Mouse (Mus musculus): Measurements from ENCODE around the gene Selenbp1. TPM values are rescaled to one million over a fixed set of nuclear protein-coding genes. Genes with fewer than 3 reads are reported as not detected.
"Not testable (repeated sequence)": the region's sequence is repeated elsewhere in the genome, so short reads cannot be mapped to it uniquely, and the experiment has no call there.

Gene Selenbp1
- polyA plus RNA-seq, 1 experiment from 2014 or later = 34.8 TPM

DNA sequence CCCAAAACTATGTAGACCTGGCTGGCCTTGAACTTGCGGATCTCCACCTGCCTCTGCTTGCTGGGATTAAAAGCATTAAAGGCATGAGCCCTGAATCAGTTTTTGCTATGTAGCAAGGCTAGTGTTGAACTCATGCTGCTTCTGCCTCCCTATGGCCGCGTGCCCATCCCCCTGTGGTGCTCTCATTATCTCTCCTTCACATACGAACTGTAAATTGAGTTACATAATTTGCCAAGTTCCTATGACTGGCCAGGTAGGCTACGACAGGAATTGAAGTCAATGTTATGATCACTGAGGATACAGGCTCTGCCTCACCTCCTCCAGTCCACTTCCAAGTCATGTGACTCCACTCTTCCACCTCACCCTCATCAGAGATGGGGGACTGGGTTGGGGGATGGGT lies 3.3 kb downstream of the Selenbp1 start:
- not testable (repeated sequence) for H3K9me3 ChIP-seq; H3K9ac ChIP-seq; H3K4me3 ChIP-seq; H3K36me3 ChIP-seq; ATAC-seq (ENCODE audit: low FRiP score, low read depth); H3K4me2 ChIP-seq (replicated peaks); H3K27me3 ChIP-seq; H3K27ac ChIP-seq
- 72% methylated on average over 5 of the region's 5 CpGs for WGBS
- peaks cover 13% of the 10 kb centered on the region for H3K4me1 ChIP-seq

DNA sequence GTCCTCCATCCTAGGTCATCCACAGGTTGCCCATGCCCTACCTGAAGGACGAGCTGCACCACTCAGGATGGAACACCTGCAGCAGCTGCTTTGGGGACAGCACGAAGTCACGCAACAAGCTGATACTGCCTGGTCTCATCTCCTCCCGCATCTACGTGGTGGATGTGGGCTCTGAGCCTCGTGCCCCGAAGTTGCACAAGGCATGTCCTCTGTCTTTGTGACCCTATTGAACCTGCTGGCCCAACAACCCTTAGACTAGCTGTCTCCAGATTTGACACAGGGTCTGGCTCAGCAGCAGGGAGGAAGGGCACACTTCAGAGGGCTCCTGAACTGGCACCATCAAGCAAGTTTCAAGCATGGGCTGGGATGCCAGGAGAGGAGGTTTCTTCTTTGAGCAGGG lies 4.3 kb downstream of the Selenbp1 start:
- H3K27ac ChIP-seq; H3K36me3 ChIP-seq; ATAC-seq (ENCODE audit: low FRiP score, low read depth): not testable (repeated sequence)

DNA sequence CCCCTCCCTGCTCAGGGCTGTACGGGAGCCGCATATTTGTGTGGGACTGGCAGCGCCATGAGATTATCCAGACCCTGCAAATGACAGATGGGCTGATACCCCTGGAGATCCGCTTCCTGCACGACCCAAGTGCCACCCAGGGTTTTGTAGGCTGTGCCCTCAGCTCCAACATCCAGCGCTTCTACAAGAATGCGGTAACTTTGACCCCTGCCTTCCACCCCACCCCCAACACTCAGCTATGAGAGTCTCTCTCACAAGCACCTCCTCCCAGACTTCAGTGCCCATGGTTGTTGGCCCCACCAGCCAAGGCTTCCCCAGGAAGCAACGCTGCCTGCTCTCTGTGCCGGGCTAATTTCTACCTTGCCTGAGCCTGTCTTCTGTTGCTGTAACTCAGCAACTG lies 7.2 kb downstream of the Selenbp1 start:
- 44% methylated on average over 9 of the region's 9 CpGs for WGBS

More for the DNA sequence above, 4.3 kb downstream of the Selenbp1 start:
- H3K4me1 ChIP-seq = peaks cover 11% of the 10 kb centered on the region
- H3K9me3 ChIP-seq; H3K27me3 ChIP-seq; H3K4me2 ChIP-seq (replicated peaks); H3K4me3 ChIP-seq; H3K9ac ChIP-seq: not testable (repeated sequence)
- 91% methylated on average over 7 of the region's 7 CpGs for WGBS

DNA sequence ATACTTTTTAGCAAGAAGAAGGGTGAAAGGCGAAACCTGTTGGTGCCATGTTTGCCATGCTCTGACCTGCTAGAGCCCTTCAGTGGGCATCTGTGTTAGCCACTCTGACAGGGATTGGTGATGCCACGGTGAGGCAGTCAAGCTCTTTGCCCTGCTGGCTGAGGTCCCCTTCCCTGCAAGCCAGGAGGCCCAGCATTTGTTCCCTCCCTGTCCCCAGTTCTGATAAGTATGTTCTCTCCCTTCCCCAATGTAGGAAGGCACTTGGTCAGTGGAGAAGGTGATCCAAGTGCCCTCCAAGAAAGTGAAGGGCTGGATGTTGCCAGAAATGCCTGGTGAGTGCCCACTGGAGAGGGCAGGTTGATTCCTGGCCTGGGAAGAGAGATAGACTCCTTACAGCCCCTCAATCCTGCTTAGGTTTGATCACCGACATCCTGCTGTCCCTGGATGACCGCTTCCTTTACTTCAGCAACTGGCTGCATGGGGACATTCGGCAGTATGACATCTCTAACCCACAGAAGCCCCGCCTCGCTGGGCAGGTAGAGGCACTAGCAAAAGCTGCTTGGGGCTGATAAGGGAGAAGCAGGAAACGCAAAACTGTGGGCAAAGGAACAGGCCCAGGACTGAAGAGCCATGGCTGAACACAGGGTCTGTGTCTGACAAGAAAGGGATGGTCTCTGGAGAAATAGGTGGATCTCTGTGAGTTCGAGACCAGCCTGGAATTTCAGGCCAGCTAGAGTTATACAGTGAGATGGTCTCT lies 9.5 kb downstream of the Selenbp1 start:
- H3K27me3 ChIP-seq; H3K4me2 ChIP-seq (replicated peaks); H3K36me3 ChIP-seq; H3K4me1 ChIP-seq; ATAC-seq (ENCODE audit: low FRiP score, low read depth); H3K4me3 ChIP-seq; H3K9me3 ChIP-seq; H3K27ac ChIP-seq; H3K9ac ChIP-seq: not testable (repeated sequence)
- 82% methylated on average over 9 of the region's 9 CpGs for WGBS

More for the DNA sequence above, 7.2 kb downstream of the Selenbp1 start:
- not testable (repeated sequence) for H3K36me3 ChIP-seq; H3K9ac ChIP-seq; H3K27me3 ChIP-seq; H3K9me3 ChIP-seq; H3K4me3 ChIP-seq; H3K4me2 ChIP-seq (replicated peaks); H3K27ac ChIP-seq; H3K4me1 ChIP-seq; ATAC-seq (ENCODE audit: low FRiP score, low read depth)

DNA sequence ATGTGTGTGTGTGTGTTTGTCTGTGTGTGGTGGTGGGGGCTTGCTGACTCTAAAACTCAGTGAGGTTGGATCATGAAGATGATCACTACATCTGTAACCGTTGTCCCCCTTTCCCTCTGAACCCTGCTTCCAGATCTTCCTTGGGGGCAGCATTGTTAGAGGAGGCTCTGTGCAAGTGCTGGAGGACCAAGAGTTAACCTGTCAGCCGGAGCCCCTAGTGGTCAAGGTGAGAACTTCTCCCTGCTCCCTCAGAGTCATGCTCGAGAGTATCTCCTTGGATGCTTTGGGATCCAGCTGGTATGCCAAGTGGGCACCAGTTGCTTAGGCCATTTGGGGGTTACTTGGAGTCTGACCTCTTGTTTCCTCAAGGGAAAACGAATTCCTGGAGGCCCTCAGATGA lies 10.8 kb downstream of the Selenbp1 start:
- not testable (repeated sequence) for ATAC-seq (ENCODE audit: low FRiP score, low read depth); H3K9me3 ChIP-seq; H3K4me2 ChIP-seq (replicated peaks); H3K27me3 ChIP-seq; H3K4me3 ChIP-seq; H3K4me1 ChIP-seq; H3K36me3 ChIP-seq; H3K9ac ChIP-seq; H3K27ac ChIP-seq
- 24% methylated on average over 4 of the region's 4 CpGs for WGBS

DNA sequence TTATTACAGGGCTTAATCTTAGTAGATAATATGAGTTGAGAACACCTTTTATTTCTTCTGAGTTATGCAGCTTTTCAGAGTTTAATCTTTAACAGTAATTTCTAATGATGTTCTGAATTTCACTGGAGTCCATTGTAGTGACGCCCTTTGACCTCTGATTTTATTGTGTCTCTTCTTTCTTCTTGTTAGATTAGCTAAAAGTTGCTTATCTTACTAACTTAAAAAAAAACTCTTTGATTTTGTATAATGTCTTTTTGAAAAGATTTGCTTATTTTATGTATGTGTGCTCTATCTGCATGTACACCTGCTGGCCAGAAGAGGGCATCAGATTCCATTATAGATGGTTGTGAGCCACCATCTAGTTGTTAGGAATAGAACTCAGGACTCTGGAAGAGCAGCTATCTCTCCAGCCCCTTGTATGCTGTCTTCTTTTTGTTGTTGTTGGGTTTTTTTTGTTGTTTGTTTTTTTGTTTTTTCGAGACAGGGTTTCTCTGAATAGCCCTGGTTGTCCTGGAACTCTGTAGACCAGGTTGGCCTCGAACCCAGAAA lies 15.3 kb downstream of the Selenbp1 start:
- ATAC-seq (ENCODE audit: low FRiP score, low read depth) = no peak
- WGBS = 73% methylated on average over 3 of the region's 3 CpGs

DNA sequence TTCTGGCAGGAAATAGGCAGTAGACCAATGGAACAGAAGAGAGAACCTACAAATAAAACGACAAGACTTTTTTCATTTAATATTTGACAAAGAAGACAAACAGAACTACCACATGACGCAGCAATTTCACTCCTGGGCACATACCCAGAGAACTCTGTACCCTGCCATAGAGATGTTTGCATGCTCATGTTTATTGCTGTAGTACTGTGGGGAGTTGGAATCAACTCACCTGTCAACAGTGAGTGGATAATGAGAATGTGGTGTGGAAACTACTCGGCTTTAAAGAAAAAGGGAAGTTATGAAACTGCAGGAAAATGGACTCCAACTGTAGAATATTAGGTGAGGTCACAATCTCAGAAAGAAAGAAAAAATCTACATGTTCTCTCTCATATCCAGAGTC lies 16.8 kb downstream of the Selenbp1 start:
- Histone ChIP-seq H3K27ac (no peak overlapping the region), H3K36me3 (peaks cover 8% of the 10 kb centered on the region; the same call in 1 of the 2 replicates), H3K4me3 (no peak overlapping the region), H3K9me3 (no peaks in the 10 kb centered on the region), H3K4me2 (replicated peaks) (no peak overlapping the region), H3K9ac (no peak overlapping the region), H3K4me1 (peaks cover 11% of the 10 kb centered on the region), H3K27me3 (no peaks in the 10 kb centered on the region)
- ATAC-seq (ENCODE audit: low FRiP score, low read depth) = no peak
- 90% methylated on average over 3 of the region's 3 CpGs for WGBS

More for the DNA sequence above, 15.3 kb downstream of the Selenbp1 start:
- Histone ChIP-seq H3K27ac (no peak overlapping the region), H3K4me2 (replicated peaks) (no peak overlapping the region), H3K4me3 (no peak overlapping the region), H3K27me3 (no peaks in the 10 kb centered on the region), H3K9me3 (no peaks in the 10 kb centered on the region), H3K4me1 (peaks cover 8% of the 10 kb centered on the region), H3K9ac (no peak overlapping the region), H3K36me3 (peaks cover 8% of the 10 kb centered on the region; the same call in 1 of the 2 replicates)

DNA sequence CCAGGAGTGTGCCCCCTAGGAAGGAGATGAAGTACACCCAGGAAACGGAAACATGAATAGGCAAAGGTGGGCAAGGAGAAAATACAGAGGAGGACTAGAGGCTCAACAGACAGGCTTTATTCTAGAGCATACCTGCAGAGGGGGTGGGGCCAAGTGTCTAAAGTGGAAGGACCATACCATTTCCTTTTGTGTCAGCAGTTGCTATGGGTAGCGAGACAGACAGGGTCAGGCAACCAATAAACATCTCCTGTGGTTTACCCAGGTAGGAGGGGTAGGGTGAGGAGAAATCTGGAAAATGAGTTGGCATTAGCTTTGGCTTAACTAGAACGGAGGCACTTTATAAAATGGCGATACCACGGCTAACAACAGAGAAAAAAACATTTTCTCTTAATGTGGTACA lies 19.9 kb downstream of the Selenbp1 start:
- Histone ChIP-seq H3K9ac (no peak overlapping the region), H3K4me3 (peak overlapping the region; percentile 74), H3K4me1 (peaks cover 23% of the 10 kb centered on the region), H3K27me3 (no peaks in the 10 kb centered on the region), H3K9me3 (no peaks in the 10 kb centered on the region), H3K36me3 (peaks cover 34% of the 10 kb centered on the region), H3K4me2 (replicated peaks) (peak overlapping the region; percentile 62), H3K27ac (peak overlapping the region; percentile 90; the same call in 1 of the 2 replicates)
- no peak for ATAC-seq (ENCODE audit: low FRiP score, low read depth)
- WGBS = 35% methylated on average over 5 of the region's 5 CpGs

DNA sequence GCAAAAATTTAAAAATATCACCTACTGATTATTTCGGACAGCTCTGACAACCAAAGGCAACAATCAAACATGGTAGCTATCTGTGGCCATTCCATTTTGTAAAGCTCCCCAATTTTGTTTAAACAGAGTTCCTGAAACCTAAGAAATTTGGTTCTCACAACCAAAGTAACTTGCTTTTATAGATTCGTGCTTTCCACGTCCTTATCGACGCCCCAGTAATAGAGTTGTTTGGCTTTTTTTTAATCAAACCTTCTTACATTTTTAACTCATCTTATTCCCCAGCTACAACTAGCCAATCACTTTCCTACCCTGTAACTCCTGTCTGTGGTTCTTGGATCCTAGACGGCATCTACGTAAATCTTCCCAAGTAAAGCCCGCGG lies 20.5 kb downstream of the Selenbp1 start:
- peaks cover 40% of the 10 kb centered on the region for H3K36me3 ChIP-seq
- no peak for ATAC-seq (ENCODE audit: low FRiP score, low read depth)
- 9% methylated on average over 9 of the region's 9 CpGs for WGBS

DNA sequence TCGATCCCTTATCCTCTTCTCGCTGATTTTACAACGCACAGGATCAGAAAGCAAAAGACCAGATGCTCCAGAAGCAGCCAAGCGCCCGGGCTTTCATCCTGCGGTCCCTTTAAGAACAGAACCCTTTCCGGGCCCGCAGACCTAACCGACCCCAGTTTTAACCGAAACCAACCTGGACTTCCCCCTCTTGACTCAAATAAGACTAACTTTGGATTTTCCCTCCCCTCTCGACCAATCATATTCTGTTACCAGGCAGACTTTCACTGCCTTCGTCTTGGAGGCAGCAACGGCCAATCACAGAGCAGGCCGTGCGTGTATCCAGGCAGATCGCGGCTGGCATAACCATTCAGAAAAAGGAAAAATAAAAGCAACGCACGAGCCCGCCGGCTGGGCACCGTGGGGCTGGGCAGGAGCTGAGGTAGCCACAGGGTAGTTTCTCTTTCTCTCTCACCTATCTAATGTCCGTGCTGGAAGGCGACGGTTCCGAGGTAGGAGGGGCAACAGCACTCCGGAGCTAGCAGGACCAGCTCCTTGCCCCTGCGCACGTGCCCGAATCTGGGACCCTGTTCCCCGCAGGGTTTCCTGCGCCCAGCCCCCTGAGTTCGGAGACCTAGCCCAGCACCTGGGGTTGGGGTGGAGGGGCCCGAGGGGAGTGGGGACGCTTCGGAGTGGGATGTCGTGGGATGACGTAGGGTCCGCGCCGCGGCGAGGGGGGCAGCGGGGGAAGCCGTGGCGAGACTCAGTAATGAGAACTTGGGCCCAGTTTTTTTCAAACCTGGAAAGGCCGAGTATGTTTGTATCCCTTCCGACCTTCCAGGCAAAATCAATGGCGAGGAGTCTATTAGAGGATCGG lies 21.1 kb downstream of the Selenbp1 start, which contains the start of gene Rfx5:
Gene Rfx5, plus strand, starts transcription at position 312 of the 853 bp plus-strand sequence.
- H3K4me2 ChIP-seq (replicated peaks) = peak within 1 kb of the TSS; percentile 62
- H3K4me1 ChIP-seq = peaks cover 23% of the 10 kb centered on the region
- H3K9ac ChIP-seq = peak within 1 kb of the TSS; percentile 87
- H3K36me3 ChIP-seq = peaks cover 46% of the 10 kb centered on the region
- no peaks in the 10 kb centered on the region for H3K9me3 ChIP-seq
- peak within 1 kb of the TSS; percentile 95 for H3K27ac ChIP-seq
- no peaks in the 10 kb centered on the region for H3K27me3 ChIP-seq
- ATAC-seq (ENCODE audit: low FRiP score, low read depth) = peak; percentile 97
- under 1% methylated on average over 50 of the region's 50 CpGs for WGBS
- peak within 1 kb of the TSS; percentile 74 for H3K4me3 ChIP-seq

More for the DNA sequence above, 20.5 kb downstream of the Selenbp1 start:
- peaks cover 23% of the 10 kb centered on the region for H3K4me1 ChIP-seq
- peak overlapping the region; percentile 87 for H3K9ac ChIP-seq
- H3K27me3 ChIP-seq = no peaks in the 10 kb centered on the region
- H3K9me3 ChIP-seq = no peaks in the 10 kb centered on the region
- H3K4me3 ChIP-seq = peak overlapping the region; percentile 74
- H3K4me2 ChIP-seq (replicated peaks) = peak overlapping the region; percentile 62
- peak overlapping the region; percentile 90 for H3K27ac ChIP-seq

DNA sequence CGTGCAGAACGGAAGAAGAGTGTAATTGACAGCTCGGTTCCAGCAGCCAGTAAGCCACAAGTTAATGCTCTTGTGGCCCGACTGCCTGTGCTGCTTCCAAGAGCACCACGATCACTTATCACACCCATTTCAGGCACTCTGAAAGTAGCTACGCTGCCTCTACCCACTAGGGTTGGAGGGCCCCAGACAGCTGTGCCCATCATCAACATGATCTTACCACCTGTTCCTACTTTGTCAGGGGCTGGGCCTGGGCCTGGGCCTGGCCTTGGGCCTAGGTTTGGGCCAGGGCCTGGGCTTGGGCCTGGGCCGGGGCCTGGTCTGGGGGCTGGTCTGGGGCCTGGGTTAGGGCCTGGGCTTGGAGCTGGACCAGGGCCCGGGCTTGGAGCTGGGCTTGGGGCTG lies 25.4 kb downstream of the Selenbp1 start:
- Histone ChIP-seq H3K4me2 (replicated peaks) (no peak overlapping the region), H3K27ac (no peak overlapping the region), H3K4me1 (peaks cover 14% of the 10 kb centered on the region), H3K9ac (no peak overlapping the region), H3K27me3 (no peaks in the 10 kb centered on the region), H3K4me3 (no peak overlapping the region), H3K9me3 (no peaks in the 10 kb centered on the region), H3K36me3 (peaks cover 44% of the 10 kb centered on the region)
- ATAC-seq (ENCODE audit: low FRiP score, low read depth) = no peak
- WGBS = 81% methylated on average over 8 of the region's 8 CpGs

DNA sequence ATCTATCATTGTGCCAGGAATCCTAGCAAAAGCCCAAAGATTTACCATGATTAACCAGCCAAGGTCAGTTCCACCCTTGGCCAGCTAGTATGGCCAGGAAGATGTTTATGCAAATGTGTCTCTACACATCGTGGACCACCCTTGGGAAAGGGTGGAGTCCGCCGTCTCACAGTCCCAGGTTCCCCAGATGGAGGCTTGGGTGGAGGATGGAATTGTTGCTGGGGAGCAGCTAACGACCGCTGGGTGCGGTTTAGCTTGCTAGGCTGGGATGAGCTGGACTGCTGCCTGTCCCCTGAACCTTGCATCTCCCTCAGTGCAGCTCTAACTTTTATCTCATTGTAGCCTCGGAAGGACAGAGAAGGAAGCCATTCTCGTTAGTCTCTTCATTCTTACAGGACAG lies 27.0 kb downstream of the Selenbp1 start:
- no peak overlapping the region for H3K9ac ChIP-seq
- peaks cover 11% of the 10 kb centered on the region for H3K4me1 ChIP-seq
- WGBS = 47% methylated on average over 8 of the region's 8 CpGs
- H3K4me2 ChIP-seq (replicated peaks) = no peak overlapping the region
- no peaks in the 10 kb centered on the region for H3K27me3 ChIP-seq
- no peaks in the 10 kb centered on the region for H3K9me3 ChIP-seq
- no peak for ATAC-seq (ENCODE audit: low FRiP score, low read depth)
- peaks cover 44% of the 10 kb centered on the region for H3K36me3 ChIP-seq
- no peak overlapping the region for H3K27ac ChIP-seq
- H3K4me3 ChIP-seq = no peak overlapping the region
